Mouse (Mus musculus) CH12.LX (cell line): ENCODE results near the gene Pdss2. TPM values are rescaled to one million over a fixed set of nuclear protein-coding genes. Genes with fewer than 3 reads are reported as not detected.

Source experiments
- DNase-seq: peaks from one replicate; pipeline ENCODE4 v3.0.0-alpha.2; 2013; ENCODE audit errors: extremely low read depth
- H3K27ac ChIP-seq: 2 replicates; pipeline ENCODE4 v1.5.1; 2012; ENCODE audit warnings: low read depth, mild to moderate bottlenecking, control low read depth, moderate library complexity; ENCODE audit not compliant: insufficient read depth
- H3K27me3 ChIP-seq: replicated peaks from 2 replicates; pipeline ENCODE3; 2012; ENCODE audit warnings: inconsistent platforms
- H3K36me3 ChIP-seq, 2 experiments: replicated peaks in 1 of 2; 2 replicates each; pipeline versions ENCODE3 to v1.6.1; 2012; ENCODE audit warnings: inconsistent platforms in 1 of 2, low read length in 1 of 2, mild to moderate bottlenecking in 1 of 2, mixed read lengths in 1 of 2, moderate library complexity in 1 of 2; ENCODE audit not compliant: control insufficient read depth in 1 of 2, insufficient read depth in 1 of 2
- H3K4me1 ChIP-seq, 2 experiments: 2 replicates each; pipeline ENCODE4 v1.6.1; 2012; ENCODE audit warnings: inconsistent platforms in 1 of 2, moderate library complexity in 1 of 2; ENCODE audit not compliant: insufficient read depth in 2 of 2, control insufficient read depth in 1 of 2
- H3K4me2 ChIP-seq: 2 replicates; pipeline ENCODE4 v1.6.1; 2012; ENCODE audit warnings: low read depth, mild to moderate bottlenecking, control low read depth; ENCODE audit not compliant: poor library complexity, insufficient read depth, severe bottlenecking
- H3K4me3 ChIP-seq, 3 experiments: fragments of 150-350 bp in 1 of 3; sonication (generic) in 1 of 3; replicated peaks in 1 of 3; 2 replicates each; pipeline versions ENCODE3 to v1.5.1; 2011 to 2012; ENCODE audit warnings: low read depth in 2 of 3, low read length in 2 of 3, mild to moderate bottlenecking in 2 of 3, moderate library complexity in 2 of 3, control low read depth in 1 of 3, improper control_type of control experiment in 1 of 3, inconsistent platforms in 1 of 3, mixed read lengths in 1 of 3; ENCODE audit not compliant: poor library complexity in 1 of 3
- H3K79me2 ChIP-seq: replicated peaks from 2 replicates; pipeline ENCODE4 v1.6.1; 2012; ENCODE audit warnings: mild to moderate bottlenecking, moderate library complexity; ENCODE audit not compliant: control insufficient read depth, poor library complexity, insufficient read depth, severe bottlenecking; ENCODE audit errors: extremely low read depth
- H3K9ac ChIP-seq: 2 replicates; pipeline ENCODE4 v1.6.1; 2012; ENCODE audit warnings: low read depth, mild to moderate bottlenecking, control low read depth, moderate library complexity; ENCODE audit not compliant: insufficient read depth
- H3K9me3 ChIP-seq: replicated peaks from 2 replicates; pipeline ENCODE3; 2012; ENCODE audit warnings: low read length, inconsistent platforms, mixed read lengths
- CHD1 ChIP-seq: IDR thresholded peaks from 2 replicates; pipeline ENCODE4 v1.6.1; 2012; ENCODE audit warnings: low read depth, low read length, improper control_type of control experiment, inconsistent platforms
- CHD2 ChIP-seq: IDR thresholded peaks from 2 replicates; pipeline ENCODE4 v1.6.1; 2011; ENCODE audit warnings: low read length, improper control_type of control experiment
- CTCF ChIP-seq, 2 experiments: IDR thresholded peaks in 1 of 2; conservative IDR thresholded peaks in 1 of 2; 2 replicates each; pipeline ENCODE4 v1.5.1; 2011 to 2012; ENCODE audit warnings: low read depth in 2 of 2, low read length in 2 of 2, improper control_type of control experiment in 1 of 2, inconsistent platforms in 1 of 2, mild to moderate bottlenecking in 1 of 2, moderate library complexity in 1 of 2
- ELF1 ChIP-seq: IDR thresholded peaks from 2 replicates; pipeline ENCODE4 v1.6.1; 2014; ENCODE audit warnings: low read depth, mild to moderate bottlenecking, inconsistent platforms, low read length, improper control_type of control experiment
- EP300 ChIP-seq: IDR thresholded peaks from 2 replicates; pipeline ENCODE4 v1.6.1; 2011; ENCODE audit warnings: low read length, improper control_type of control experiment
- ETS1 ChIP-seq: conservative IDR thresholded peaks from 2 replicates; pipeline ENCODE4 v1.6.1; 2012; ENCODE audit warnings: low read depth, mild to moderate bottlenecking, inconsistent platforms, low read length, improper control_type of control experiment, moderate library complexity
- IRF4 ChIP-seq: IDR thresholded peaks from 2 replicates; pipeline ENCODE4 v1.6.1; 2014; ENCODE audit warnings: low read depth, mild to moderate bottlenecking, inconsistent platforms, low read length, improper control_type of control experiment
- JUN ChIP-seq: IDR thresholded peaks from 2 replicates; pipeline ENCODE4 v1.6.1; 2011; ENCODE audit warnings: low read depth, mild to moderate bottlenecking, low read length, improper control_type of control experiment, moderate library complexity; ENCODE audit not compliant: insufficient read depth
- KAT2A ChIP-seq: IDR thresholded peaks from 2 replicates; pipeline ENCODE4 v1.6.1; 2012; ENCODE audit warnings: low read length, improper control_type of control experiment, inconsistent platforms; ENCODE audit not compliant: insufficient replicate concordance
- MAFK ChIP-seq: IDR thresholded peaks from 2 replicates; pipeline ENCODE4 v1.6.1; 2011; ENCODE audit warnings: low read length, improper control_type of control experiment; ENCODE audit not compliant: insufficient replicate concordance
- MEF2A ChIP-seq: IDR thresholded peaks from 2 replicates; pipeline ENCODE4 v1.6.1; 2014; ENCODE audit warnings: low read depth, mild to moderate bottlenecking, inconsistent platforms, low read length, improper control_type of control experiment, borderline replicate concordance
- MXI1 ChIP-seq: IDR thresholded peaks from 2 replicates; pipeline ENCODE4 v1.6.1; 2011; ENCODE audit warnings: mild to moderate bottlenecking, low read depth, low read length, improper control_type of control experiment
- PAX5 ChIP-seq: IDR thresholded peaks from 2 replicates; pipeline ENCODE4 v1.6.1; 2012; ENCODE audit warnings: low read length, inconsistent platforms, mixed read lengths
- POLR2A ChIP-seq: IDR thresholded peaks from 2 replicates; pipeline ENCODE4 v1.6.1; 2011; ENCODE audit warnings: low read depth, mild to moderate bottlenecking, improper control_type of control experiment, low read length
- POLR2AphosphoS2 ChIP-seq: IDR thresholded peaks from 2 replicates; pipeline ENCODE4 v1.6.1; 2011; ENCODE audit warnings: low read depth, low read length, improper control_type of control experiment
- RAD21 ChIP-seq: IDR thresholded peaks from 2 replicates; pipeline ENCODE4 v1.6.1; 2011; ENCODE audit warnings: low read depth, mild to moderate bottlenecking, low read length, improper control_type of control experiment, moderate library complexity
- RCOR1 ChIP-seq: conservative IDR thresholded peaks from 2 replicates; pipeline ENCODE4 v1.6.1; 2012; ENCODE audit warnings: low read depth, mild to moderate bottlenecking, inconsistent platforms, low read length, improper control_type of control experiment
- SIN3A ChIP-seq: IDR thresholded peaks from 2 replicates; pipeline ENCODE4 v1.6.1; 2012; ENCODE audit warnings: low read length, improper control_type of control experiment, inconsistent platforms
- SMC3 ChIP-seq: IDR thresholded peaks from 2 replicates; pipeline ENCODE4 v1.6.1; 2011; ENCODE audit warnings: low read depth, low read length, improper control_type of control experiment
- TBP ChIP-seq: conservative IDR thresholded peaks from 2 replicates; pipeline ENCODE4 v1.6.1; 2011; ENCODE audit warnings: low read depth, low read length, improper control_type of control experiment
- TCF12 ChIP-seq: IDR thresholded peaks from 2 replicates; pipeline ENCODE4 v1.6.1; 2014; ENCODE audit warnings: low read depth, mild to moderate bottlenecking, inconsistent platforms, low read length, improper control_type of control experiment
- USF1 ChIP-seq: IDR thresholded peaks from 2 replicates; pipeline ENCODE4 v1.6.1; 2014; ENCODE audit warnings: low read depth, mild to moderate bottlenecking, inconsistent platforms, low read length, improper control_type of control experiment
- USF2 ChIP-seq: conservative IDR thresholded peaks from 2 replicates; pipeline ENCODE4 v1.6.1; 2011; ENCODE audit warnings: low read depth, low read length, improper control_type of control experiment
- ZC3H11A ChIP-seq: IDR thresholded peaks from 2 replicates; pipeline ENCODE4 v1.6.1; 2012; ENCODE audit warnings: low read depth, mild to moderate bottlenecking, inconsistent platforms, low read length, improper control_type of control experiment
- ZNF384 ChIP-seq: IDR thresholded peaks from 2 replicates; pipeline ENCODE4 v1.6.1; 2012; ENCODE audit warnings: low read depth, low read length, improper control_type of control experiment, inconsistent platforms
- dilution Hi-C: fragments of 300-500 bp; cut with MboI; formaldehyde crosslinking; loops from 2 replicates; pipeline ENCODE4 v1.14.3; 2020; ENCODE audit warnings: low sequenced_read_pairs; ENCODE audit not compliant: extremely low pct_unique_long_range_greater_than_20kb, extremely low pct_ligation_motif_present
- in situ Hi-C: fragments of 300-500 bp; cut with MboI; formaldehyde crosslinking; loops from 3 replicates; pipeline ENCODE4 v1.14.3; 2019; ENCODE audit warnings: low sequenced_read_pairs, low pct_ligation_motif_present, low pct_unique_long_range_greater_than_20kb, mixed read lengths
- polyA plus RNA-seq: library from polyadenylated mRNA; unstranded; fragments of >175 nt; gene quantifications from 2 replicates; pipeline ENCODE4 v1.2.1, GENCODE M21; 2012; ENCODE audit warnings: low read depth; ENCODE audit not compliant: insufficient read length
- total RNA-seq, 2 experiments: library from RNA; depleted of rRNA; stranded (reverse); fragments of 300-350 nt in 1 of 2; fragments of >200 nt in 1 of 2; gene quantifications; 2 replicates each; pipeline ENCODE4 v1.2.3; 2012 to 2014

Pdss2 gene
- total and polyA plus RNA-seq, 3 experiments, result 11.1 to 17.9 (median 14.3) TPM

GRCm38 (mm10) chr10:43290638-43291230 lies 69.4 kb downstream of the Pdss2 start:
- Histone ChIP-seq H3K9ac (no peak overlapping the region), H3K4me2 (no peak overlapping the region), H3K9me3 (no peaks in the 10 kb centered on the region), H3K27ac (no peak overlapping the region), H3K79me2 (no peaks in the 10 kb centered on the region), H3K4me1 (peaks cover 0 to 49% of the 10 kb centered on the region in 2 experiments; a peak in 2 of 4 replicates), H3K4me3 (no peak overlapping the region), H3K27me3 (no peaks in the 10 kb centered on the region), H3K36me3 (peaks cover 0 to 12% of the 10 kb centered on the region in 2 experiments)
- in situ Hi-C loops, result no loop called here
- DNase-seq, result no peak
- dilution Hi-C loops, result no loop called here
- no peak for TF ChIP-seq POLR2A
- TF ChIP-seq JUN, result no peak
- TF ChIP-seq CTCF (conservative IDR thresholded peaks at IDR 0.05 in 1 of 2, IDR thresholded peaks at IDR 0.05 in 1 of 2; ENCODE audit: low read depth in 2 of 2, low read length in 2 of 2), result no peak
- no peak for TF ChIP-seq CHD1
- no peak for TF ChIP-seq USF2
- no peak for TF ChIP-seq MXI1
- TF ChIP-seq RCOR1, result no peak
- TF ChIP-seq TCF12, result no peak
- TF ChIP-seq ETS1, result no peak
- TF ChIP-seq IRF4, result no peak

- no peak overlapping the region for H3K4me3 ChIP-seq
- no peak overlapping the region for H3K9ac ChIP-seq
- H3K9me3 ChIP-seq, result no peaks in the 10 kb centered on the region
- no peak overlapping the region for H3K4me2 ChIP-seq
- dilution Hi-C loops, result no loop called here
- no peaks in the 10 kb centered on the region for H3K79me2 ChIP-seq
- TF ChIP-seq KAT2A, result no peak
- TF ChIP-seq CHD2, result no peak
- no peak for TF ChIP-seq MXI1
- no peak for TF ChIP-seq SIN3A
- no peak for TF ChIP-seq POLR2AphosphoS2
- no peak for TF ChIP-seq PAX5
- TF ChIP-seq, all 38 proteins: peak for 0
- Histone ChIP-seq H3K4me1 (peaks cover 0 to 49% of the 10 kb centered on the region in 2 experiments; a peak in 2 of 4 replicates), H3K27me3 (no peaks in the 10 kb centered on the region), H3K36me3 (peaks cover 0 to 12% of the 10 kb centered on the region in 2 experiments), H3K27ac (no peak overlapping the region)
- in situ Hi-C loops, result no loop called here
- no peak for DNase-seq
Observed at GRCm38 (mm10) chr10:43291333-43291736, 70.0 kb downstream of the Pdss2 start.

- Histone ChIP-seq H3K79me2 (no peaks in the 10 kb centered on the region), H3K4me1 (peaks cover 0 to 54% of the 10 kb centered on the region in 2 experiments; a peak in 2 of 4 replicates), H3K36me3 (peaks cover 0 to 11% of the 10 kb centered on the region in 2 experiments), H3K4me2 (no peak overlapping the region), H3K27me3 (no peaks in the 10 kb centered on the region), H3K27ac (no peak overlapping the region), H3K4me3 (no peak overlapping the region), H3K9ac (no peak overlapping the region), H3K9me3 (no peaks in the 10 kb centered on the region)
- DNase-seq, result peak; percentile 55
- in situ Hi-C loops, result no loop called here
- dilution Hi-C loops, result no loop called here
- TF ChIP-seq ETS1 (no peak), CTCF (conservative IDR thresholded peaks at IDR 0.05 in 1 of 2, IDR thresholded peaks at IDR 0.05 in 1 of 2; ENCODE audit: low read depth in 2 of 2, low read length in 2 of 2) (peak; percentile 25 to 36; a peak in 1 of 4 replicates), MEF2A (no peak), SMC3 (0 out of 2 replicates have a peak, but pooled peaks have one; percentile 4), POLR2AphosphoS2 (no peak), ELF1 (no peak), TBP (no peak), MAFK (peak; percentile 67; the same call in 1 of the 2 replicates), ZNF384 (no peak), EP300 (no peak), RAD21 (peak; percentile 6), USF1 (no peak), ZC3H11A (no peak)
Observed at GRCm38 (mm10) chr10:43292454-43292853, 71.2 kb downstream of the Pdss2 start.
